Mouse (Mus musculus) naive thymus-derived CD4-positive, alpha-beta T cell, adult 2 months (primary cell): ENCODE data around the gene Adgrf1.
A peak's percentile ranks its signal among the peaks of the same experiment; 100 is the strongest.
"Not testable (repeated sequence)": the region's sequence is repeated elsewhere in the genome, so short reads cannot be mapped to it uniquely, and the experiment has no call there.

Experiments
- DNase-seq: peaks from one replicate; pipeline ENCODE4 v3.0.0-alpha.2; 2011; ENCODE audit warnings: low read depth

Gene Adgrf1

GRCm38 (mm10) chr17:43267046-43267749, 2.9 kb upstream of the Adgrf1 start:
- peak; percentile 18 for DNase-seq

- no peak for DNase-seq
These were observed 6.1 kb downstream of the Adgrf1 start for GRCm38 (mm10) chr17:43276220-43276619.

- DNase-seq = no peak
These were observed 7.1 kb downstream of the Adgrf1 start for GRCm38 (mm10) chr17:43277223-43277622.

GRCm38 (mm10) chr17:43279671-43280070, 9.5 kb downstream of the Adgrf1 start:
- no peak for DNase-seq

GRCm38 (mm10) chr17:43282353-43282752, 12.2 kb downstream of the Adgrf1 start:
- no peak for DNase-seq

- no peak for DNase-seq
These were observed 12.7 kb downstream of the Adgrf1 start for GRCm38 (mm10) chr17:43282828-43283227.

GRCm38 (mm10) chr17:43299515-43299914, 29.4 kb downstream of the Adgrf1 start:
- DNase-seq = no peak

- no peak for DNase-seq
These were observed 56.0 kb downstream of the Adgrf1 start for GRCm38 (mm10) chr17:43325986-43326671.

GRCm38 (mm10) chr17:43326726-43327700, 56.9 kb downstream of the Adgrf1 start:
- DNase-seq = no peak

GRCm38 (mm10) chr17:43327810-43328209, 57.7 kb downstream of the Adgrf1 start:
- no peak for DNase-seq

- no peak for DNase-seq
These were observed 59.1 kb downstream of the Adgrf1 start for GRCm38 (mm10) chr17:43329216-43329615.

GRCm38 (mm10) chr17:43329761-43330183, 59.6 kb downstream of the Adgrf1 start:
- DNase-seq = no peak

- DNase-seq = no peak
These were observed 62.6 kb downstream of the Adgrf1 start for GRCm38 (mm10) chr17:43332686-43333085.

GRCm38 (mm10) chr17:43334074-43334473, 63.9 kb downstream of the Adgrf1 start:
- no peak for DNase-seq

GRCm38 (mm10) chr17:43337643-43338042, 67.5 kb downstream of the Adgrf1 start:
- no peak for DNase-seq

GRCm38 (mm10) chr17:43338279-43338678, 68.2 kb downstream of the Adgrf1 start:
- DNase-seq = no peak

GRCm38 (mm10) chr17:43346499-43346898, 76.4 kb downstream of the Adgrf1 start:
- not testable (repeated sequence) for DNase-seq

- no peak for DNase-seq
These were observed 87.9 kb downstream of the Adgrf1 start for GRCm38 (mm10) chr17:43357902-43358539.

- DNase-seq = no peak
These were observed 89.9 kb downstream of the Adgrf1 start, which contains the start of gene Adgrf5 for GRCm38 (mm10) chr17:43359826-43360619. TSS of gene Adgrf5 (plus strand) at chr17:43360451.

GRCm38 (mm10) chr17:43361021-43361420, 90.9 kb downstream of the Adgrf1 start:
- no peak for DNase-seq

GRCm38 (mm10) chr17:43362362-43362761, 92.2 kb downstream of the Adgrf1 start:
- no peak for DNase-seq
